Mouse (Mus musculus) adrenal gland, postnatal 4 days (tissue): ENCODE results near the gene Oaz2. TPM values are rescaled to one million over a fixed set of nuclear protein-coding genes. Genes with fewer than 3 reads are reported as not detected.
"Not testable (repeated sequence)": the region's sequence is repeated elsewhere in the genome, so short reads cannot be mapped to it uniquely, and the experiment has no call there.

Experiments
- DNase-seq, 2 experiments: peaks; one replicate each; pipeline ENCODE4 v3.0.0; 2021 to 2022; ENCODE audit warnings: low spot score in 2 of 2, mixed read lengths in 2 of 2
- total RNA-seq, 2 experiments: library from RNA; stranded (reverse); gene quantifications; 2 replicates each; pipeline ENCODE4 v1.2.3; 2021

Oaz2 gene
- total RNA-seq, 2 experiments from 2014 or later = 173 to 180 TPM

- no peak for DNase-seq
Measured at GRCm38 (mm10) chr9:65649997-65650396, 17.8 kb upstream of the Oaz2 start.

- not testable (repeated sequence) for DNase-seq
Measured at GRCm38 (mm10) chr9:65651957-65652356, 15.8 kb upstream of the Oaz2 start.

- no peak for DNase-seq
Measured at GRCm38 (mm10) chr9:65653741-65654140, 14.1 kb upstream of the Oaz2 start.

GRCm38 (mm10) chr9:65654700-65655237 lies 13.0 kb upstream of the Oaz2 start:
- DNase-seq = no peak

GRCm38 (mm10) chr9:65655540-65655939 lies 12.3 kb upstream of the Oaz2 start:
- DNase-seq = no peak

- DNase-seq = no peak
Measured at GRCm38 (mm10) chr9:65657218-65657617, 10.6 kb upstream of the Oaz2 start.

- DNase-seq = no peak
Measured at GRCm38 (mm10) chr9:65661029-65661428, 6.8 kb upstream of the Oaz2 start.

- DNase-seq = no peak
Measured at GRCm38 (mm10) chr9:65661493-65661892, 6.3 kb upstream of the Oaz2 start.

GRCm38 (mm10) chr9:65664163-65664562 lies 3.6 kb upstream of the Oaz2 start:
- peak; percentile 30 to 32 for DNase-seq

- peak in 1 of 2 experiments; percentile 58 for DNase-seq
Measured at GRCm38 (mm10) chr9:65666042-65666441, 1.8 kb upstream of the Oaz2 start.

- DNase-seq = peak in 1 of 2 experiments; percentile 46
Measured at GRCm38 (mm10) chr9:65671431-65671931, 3.7 kb downstream of the Oaz2 start.

- no peak for DNase-seq
Measured at GRCm38 (mm10) chr9:65672996-65673395, 5.2 kb downstream of the Oaz2 start.

GRCm38 (mm10) chr9:65675461-65676357 lies 7.9 kb downstream of the Oaz2 start:
- no peak for DNase-seq

- peak; percentile 97 to 98 for DNase-seq
Measured at GRCm38 (mm10) chr9:65676358-65677118, 8.7 kb downstream of the Oaz2 start.

GRCm38 (mm10) chr9:65677119-65677462 lies 9.3 kb downstream of the Oaz2 start:
- no peak for DNase-seq

- DNase-seq = no peak
Measured at GRCm38 (mm10) chr9:65679181-65679761, 11.5 kb downstream of the Oaz2 start.

- DNase-seq = no peak
Measured at GRCm38 (mm10) chr9:65680938-65681633, 13.3 kb downstream of the Oaz2 start.

GRCm38 (mm10) chr9:65681634-65681940 lies 13.8 kb downstream of the Oaz2 start:
- DNase-seq = no peak

- no peak for DNase-seq
Measured at GRCm38 (mm10) chr9:65682183-65682582, 14.4 kb downstream of the Oaz2 start.

GRCm38 (mm10) chr9:65682994-65683393 lies 15.2 kb downstream of the Oaz2 start:
- DNase-seq = no peak

GRCm38 (mm10) chr9:65684704-65685103 lies 16.9 kb downstream of the Oaz2 start:
- no peak for DNase-seq
